Mouse (Mus musculus) kidney, postnatal 0 days (tissue): ENCODE data around the gene Leng9. TPM values are rescaled to one million over a fixed set of nuclear protein-coding genes. Genes with fewer than 3 reads are reported as not detected.
A peak's percentile ranks its signal among the peaks of the same experiment; 100 is the strongest.

Experiments used
- ATAC-seq: fragments of 200-750 bp; cut with Nextera tagmentation; replicated peaks from 2 replicates; pipeline ENCODE4 v1.8.0; 2017; ENCODE audit warnings: low read depth, moderate number of reproducible peaks, moderate TSS enrichment, moderate library complexity; ENCODE audit not compliant: low FRiP score
- DNase-seq: peaks from one replicate; pipeline ENCODE4 v3.0.0-alpha.2; 2016; ENCODE audit warnings: low spot score
- H3K27ac ChIP-seq: fragments of 300-500 bp; sonication (generic); 2 replicates; pipeline ENCODE4 v1.5.1; 2014; ENCODE audit warnings: mild to moderate bottlenecking
- H3K27me3 ChIP-seq: fragments of 300-500 bp; sonication (generic); 2 replicates; pipeline ENCODE4 v1.6.1; 2014; ENCODE audit warnings: low read length, mixed read lengths; ENCODE audit not compliant: insufficient read depth
- H3K36me3 ChIP-seq: fragments of 300-500 bp; sonication (generic); 2 replicates; pipeline ENCODE4 v1.6.1; 2014; ENCODE audit warnings: low read length, mixed read lengths; ENCODE audit not compliant: insufficient read depth
- H3K4me1 ChIP-seq: fragments of 300-500 bp; sonication (generic); replicated peaks from 2 replicates; pipeline ENCODE4 v1.6.1; 2014; ENCODE audit warnings: antibody characterized with exemption, low read length, mixed read lengths; ENCODE audit not compliant: insufficient read depth
- H3K4me2 ChIP-seq: fragments of 300-500 bp; sonication (generic); 2 replicates; pipeline ENCODE4 v1.6.1; 2014; ENCODE audit warnings: mild to moderate bottlenecking, low read length, moderate library complexity, mixed read lengths
- H3K4me3 ChIP-seq: fragments of 300-500 bp; sonication (generic); replicated peaks from 2 replicates; pipeline ENCODE4 v1.5.1; 2014; ENCODE audit warnings: low read depth, low read length
- H3K9ac ChIP-seq: fragments of 300-500 bp; sonication (generic); 2 replicates; pipeline ENCODE4 v1.6.1; 2014; ENCODE audit warnings: low read depth, low read length
- H3K9me3 ChIP-seq: fragments of 300-500 bp; sonication (generic); replicated peaks from 2 replicates; pipeline ENCODE4 v1.6.1; 2016; ENCODE audit warnings: low read length, inconsistent platforms, mixed read lengths
- CTCF ChIP-seq: IDR thresholded peaks from 2 replicates; pipeline ENCODE4 v1.5.1; 2016; ENCODE audit warnings: antibody characterized with exemption, low read depth, mild to moderate bottlenecking, moderate library complexity
- WGBS: fragments of 180-500 bp; shearing (Covaris S2); extraction: QIAGEN DNeasy Blood & Tissue Kit; methylation state at CpG from one replicate; pipeline ENCODE4 v1.1.7; 2014; 5-methylcytosine and 5-hydroxymethylcytosine counted together
- polyA plus RNA-seq: library from polyadenylated mRNA; unstranded; fragments of >200 nt; fragmentation: Nextera tagmentation; extraction: Ambion mirVana; gene quantifications from 2 replicates; pipeline ENCODE4 v1.2.1, GENCODE M21; 2015

Leng9 gene
- polyA plus RNA-seq = 4.1 and 4.4 TPM in 2 replicates

DNA sequence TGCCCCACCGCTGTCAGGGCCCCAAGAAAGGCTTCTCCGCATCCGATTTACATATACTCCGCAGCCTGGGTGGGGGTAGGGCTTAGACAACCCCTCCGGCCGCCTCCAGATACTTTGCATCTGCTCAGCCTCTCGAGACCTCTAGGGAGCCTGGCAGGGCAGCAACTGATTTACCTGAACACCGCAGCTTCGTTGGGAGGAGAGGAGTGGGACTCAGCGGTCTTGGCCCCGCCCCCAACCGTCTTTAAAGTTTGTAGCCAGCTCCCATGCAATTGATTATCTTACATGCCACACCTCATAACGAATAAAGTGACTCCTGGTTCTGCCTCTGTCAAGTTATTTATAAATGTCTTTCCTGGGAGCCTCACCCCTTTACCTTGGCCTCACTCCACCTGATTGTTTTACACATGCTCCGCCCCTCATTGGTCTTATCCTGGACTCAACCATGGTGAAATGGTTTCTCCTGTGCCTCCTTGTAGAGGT lies at the start of gene Leng9:
Gene Leng9 (minus strand): TSS at position 316 of the 483 bp plus-strand sequence.
- H3K4me2 ChIP-seq = peak within 1 kb of the TSS; percentile 92
- H3K4me3 ChIP-seq = peak within 1 kb of the TSS; percentile 56
- TF ChIP-seq CTCF = no peak
- no peaks in the 10 kb centered on the region for H3K9me3 ChIP-seq
- peak within 1 kb of the TSS; percentile 72 for H3K9ac ChIP-seq
- peaks cover 25% of the 10 kb centered on the region for H3K36me3 ChIP-seq
- DNase-seq (peak; percentile 27), ATAC-seq (peak; percentile 23; the same call in 1 of the 2 replicates)
- H3K27ac ChIP-seq = peak within 1 kb of the TSS; percentile 97
- H3K4me1 ChIP-seq = peaks cover 20% of the 10 kb centered on the region
- H3K27me3 ChIP-seq = no peaks in the 10 kb centered on the region
- WGBS = 1% methylated on average over 14 of the region's 14 CpGs

DNA sequence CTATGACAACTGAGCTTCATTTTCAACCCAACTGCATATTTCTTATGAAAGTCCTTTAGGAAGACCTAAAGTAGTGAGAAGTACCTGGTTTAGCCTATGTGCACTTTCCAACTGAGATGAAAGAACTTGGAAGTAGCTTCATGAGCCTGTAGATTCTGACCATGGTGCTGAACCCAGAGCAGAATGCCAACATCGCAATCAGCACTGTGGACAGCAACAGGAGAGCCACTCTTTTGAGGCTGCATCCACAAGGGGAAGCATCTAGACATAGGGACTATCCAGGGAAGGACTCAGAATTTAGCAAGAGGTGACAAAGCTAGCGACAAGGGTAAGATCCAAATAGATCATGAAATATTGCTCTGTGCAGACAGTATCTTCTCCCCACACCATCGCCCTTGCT lies 28.3 kb upstream of the Leng9 start:
- H3K27ac ChIP-seq = no peak overlapping the region
- no peaks in the 10 kb centered on the region for H3K27me3 ChIP-seq
- H3K9me3 ChIP-seq = no peaks in the 10 kb centered on the region
- DNase-seq (peak; percentile 80), ATAC-seq (no peak)
- no peak overlapping the region for H3K9ac ChIP-seq
- H3K4me2 ChIP-seq = no peak overlapping the region
- peak; percentile 30; the same call in 1 of the 2 replicates for TF ChIP-seq CTCF
- WGBS = 42% methylated on average over 3 of the region's 3 CpGs
- H3K36me3 ChIP-seq = no peaks in the 10 kb centered on the region
- no peaks in the 10 kb centered on the region for H3K4me1 ChIP-seq
- H3K4me3 ChIP-seq = no peak overlapping the region

DNA sequence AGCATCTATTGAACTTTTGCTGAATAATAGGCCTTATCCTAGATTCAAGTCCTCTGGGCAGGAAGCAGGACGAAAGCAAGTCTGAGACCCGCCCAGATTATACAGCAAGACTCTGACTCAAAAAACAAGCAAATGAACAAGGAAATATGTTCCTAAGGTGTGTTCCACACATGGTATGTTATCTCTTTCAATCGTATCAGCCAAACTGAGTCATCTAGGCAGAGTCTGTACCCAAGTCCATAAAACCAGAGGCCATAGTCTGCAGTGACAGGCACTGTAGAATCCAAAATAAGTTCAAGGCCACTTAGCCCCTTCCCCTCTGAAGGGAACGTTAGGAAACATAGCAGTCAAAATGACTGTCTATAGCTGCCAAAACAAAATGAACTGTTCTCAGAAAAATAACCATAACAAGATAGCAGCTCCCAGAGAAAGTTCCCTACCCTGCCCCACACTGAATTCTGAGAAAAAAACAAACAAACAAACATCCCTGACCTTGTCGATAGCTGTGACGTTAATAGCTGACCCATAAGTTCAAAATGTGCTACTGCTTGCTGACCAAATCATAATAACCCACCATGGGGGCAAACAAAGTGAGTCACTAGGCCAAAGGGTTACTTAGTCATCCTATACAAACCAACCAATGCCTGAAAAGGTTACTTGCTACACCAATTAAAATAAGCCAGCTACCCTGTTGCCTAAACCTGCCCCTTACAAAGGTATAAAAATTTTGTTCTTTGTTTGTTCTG lies 20.2 kb upstream of the Leng9 start:
- Histone ChIP-seq H3K9ac (no peak overlapping the region), H3K9me3 (no peaks in the 10 kb centered on the region), H3K27ac (no peak overlapping the region), H3K27me3 (no peaks in the 10 kb centered on the region), H3K4me2 (no peak overlapping the region), H3K4me3 (no peak overlapping the region), H3K36me3 (no peaks in the 10 kb centered on the region), H3K4me1 (no peaks in the 10 kb centered on the region; the same call in 1 of the 2 replicates)
- ATAC-seq = no peak
- TF ChIP-seq CTCF = no peak
- DNase-seq = no peak
- WGBS = 80% methylated on average over 6 of the region's 6 CpGs

DNA sequence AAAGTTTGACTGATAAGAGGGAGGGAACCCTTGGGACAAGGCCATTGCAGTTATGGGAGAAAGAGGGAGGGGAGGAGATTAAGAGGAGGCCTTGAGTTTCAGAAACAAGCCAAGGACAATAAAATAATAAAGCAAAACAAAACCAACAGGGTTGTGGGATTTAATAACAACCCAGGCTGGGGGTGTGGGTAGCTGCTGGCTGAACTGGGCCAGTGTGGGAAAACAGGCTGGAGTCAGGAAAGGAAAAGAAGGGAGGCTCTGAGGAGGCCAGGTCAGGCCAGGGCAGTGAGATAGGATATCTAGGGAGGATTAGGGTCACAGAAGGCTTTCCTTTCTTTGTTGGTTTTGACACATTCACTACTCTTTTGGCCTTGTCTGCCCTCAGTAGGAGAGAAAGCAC lies 16.9 kb upstream of the Leng9 start:
- Histone ChIP-seq H3K4me1 (peaks cover 3% of the 10 kb centered on the region; the same call in 1 of the 2 replicates), H3K4me2 (no peak overlapping the region), H3K4me3 (no peak overlapping the region), H3K9me3 (no peaks in the 10 kb centered on the region), H3K27me3 (no peaks in the 10 kb centered on the region), H3K27ac (no peak overlapping the region), H3K36me3 (no peaks in the 10 kb centered on the region), H3K9ac (no peak overlapping the region)
- TF ChIP-seq CTCF = no peak
- no peak for ATAC-seq
- no peak for DNase-seq

DNA sequence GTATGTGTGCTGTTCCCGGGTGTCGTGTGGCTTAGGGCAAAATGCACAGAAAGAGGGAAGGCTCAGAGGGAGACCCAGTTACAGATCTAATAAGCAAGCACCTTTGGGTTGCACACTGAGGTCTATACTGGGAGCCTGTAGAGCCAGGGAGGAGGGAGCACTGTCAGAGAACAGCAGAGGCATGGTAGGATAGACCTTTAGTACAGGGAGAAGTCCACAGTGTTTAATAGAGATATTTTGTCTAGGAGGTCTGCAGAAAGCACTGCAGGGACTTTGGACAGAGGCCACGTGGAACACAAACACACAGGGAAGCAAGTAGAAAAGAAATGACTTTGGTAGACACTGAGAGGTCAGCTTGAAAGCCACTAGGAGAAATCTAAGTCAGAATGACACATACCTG lies 15.1 kb upstream of the Leng9 start:
- 14% methylated on average over 3 of the region's 3 CpGs for WGBS
- Histone ChIP-seq H3K4me2 (peak overlapping the region; percentile 60), H3K9me3 (no peaks in the 10 kb centered on the region), H3K4me3 (0 out of 2 replicates have a peak overlapping the region, but pooled peaks have one; percentile 53), H3K27ac (peak overlapping the region; percentile 72), H3K4me1 (peaks cover 3% of the 10 kb centered on the region; the same call in 1 of the 2 replicates), H3K36me3 (no peaks in the 10 kb centered on the region), H3K9ac (0 out of 2 replicates have a peak overlapping the region, but pooled peaks have one; percentile 31), H3K27me3 (no peaks in the 10 kb centered on the region)
- DNase-seq = no peak
- no peak for ATAC-seq
- TF ChIP-seq CTCF = no peak

DNA sequence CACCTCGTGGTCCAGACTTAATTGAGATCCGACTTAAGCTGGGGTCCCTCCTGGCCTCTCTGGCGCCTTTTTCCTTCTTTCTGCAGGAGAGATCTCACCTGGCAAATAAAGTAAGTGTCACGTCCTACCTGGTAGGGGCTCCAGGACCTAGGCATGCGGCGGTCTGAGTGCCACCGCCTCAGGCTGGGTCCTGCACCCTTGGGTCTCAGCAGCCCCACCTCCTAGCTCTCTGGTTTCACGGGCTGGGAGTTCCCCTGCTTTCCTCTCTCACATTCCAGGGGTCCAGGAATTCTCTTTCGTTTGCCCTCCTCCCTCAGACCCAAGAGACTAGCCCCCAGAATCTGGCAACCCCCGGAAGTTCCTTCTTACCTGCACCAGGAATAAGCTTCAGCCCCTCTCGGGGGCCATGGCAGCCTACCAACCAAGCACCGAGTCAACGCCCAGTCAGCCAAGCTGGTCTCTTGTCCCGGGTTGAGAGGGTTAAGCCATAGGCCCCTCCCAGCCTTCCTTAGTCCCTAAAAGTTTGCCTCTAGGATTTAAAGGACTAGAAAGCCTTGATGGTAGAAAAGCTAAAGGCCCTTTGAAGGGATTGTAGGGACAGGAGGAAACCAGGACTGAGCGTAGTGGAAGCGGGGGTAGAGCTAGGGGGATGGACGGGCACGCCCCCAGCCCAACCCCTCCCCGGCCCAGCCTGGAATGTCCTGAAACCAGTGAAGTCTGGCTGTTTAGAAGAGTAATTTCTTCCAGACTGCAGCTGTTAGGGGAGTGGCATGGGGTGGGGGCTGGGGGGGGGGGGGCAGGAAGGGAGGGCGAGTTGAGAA lies 14.1 kb upstream of the Leng9 start, which contains the start of gene Cdc42ep5:
Gene Cdc42ep5 (minus strand): TSS at position 771 of the 821 bp plus-strand sequence.
- peak; percentile 94 for ATAC-seq
- peaks cover 3% of the 10 kb centered on the region; the same call in 1 of the 2 replicates for H3K4me1 ChIP-seq
- no peaks in the 10 kb centered on the region for H3K36me3 ChIP-seq
- H3K27me3 ChIP-seq = no peaks in the 10 kb centered on the region
- TF ChIP-seq CTCF = no peak
- H3K9me3 ChIP-seq = no peaks in the 10 kb centered on the region
- peak within 1 kb of the TSS; percentile 60 for H3K4me2 ChIP-seq
- peak within 1 kb of the TSS; percentile 53; the same call in 1 of the 2 replicates for H3K9ac ChIP-seq
- 0% methylated on average over 19 of the region's 20 CpGs for WGBS
- peak; percentile 94 for DNase-seq
- peak within 1 kb of the TSS; percentile 53 for H3K4me3 ChIP-seq
- H3K27ac ChIP-seq = peak within 1 kb of the TSS; percentile 84
